Mouse (Mus musculus) urinary bladder, postnatal 4 days (tissue): ENCODE results near the gene Tns2.

ENCODE experiments used
- DNase-seq, 2 experiments: peaks; one replicate each; pipeline ENCODE4 v3.0.0; 2021 to 2022; ENCODE audit warnings: low spot score in 2 of 2

The Tns2 gene

DNA sequence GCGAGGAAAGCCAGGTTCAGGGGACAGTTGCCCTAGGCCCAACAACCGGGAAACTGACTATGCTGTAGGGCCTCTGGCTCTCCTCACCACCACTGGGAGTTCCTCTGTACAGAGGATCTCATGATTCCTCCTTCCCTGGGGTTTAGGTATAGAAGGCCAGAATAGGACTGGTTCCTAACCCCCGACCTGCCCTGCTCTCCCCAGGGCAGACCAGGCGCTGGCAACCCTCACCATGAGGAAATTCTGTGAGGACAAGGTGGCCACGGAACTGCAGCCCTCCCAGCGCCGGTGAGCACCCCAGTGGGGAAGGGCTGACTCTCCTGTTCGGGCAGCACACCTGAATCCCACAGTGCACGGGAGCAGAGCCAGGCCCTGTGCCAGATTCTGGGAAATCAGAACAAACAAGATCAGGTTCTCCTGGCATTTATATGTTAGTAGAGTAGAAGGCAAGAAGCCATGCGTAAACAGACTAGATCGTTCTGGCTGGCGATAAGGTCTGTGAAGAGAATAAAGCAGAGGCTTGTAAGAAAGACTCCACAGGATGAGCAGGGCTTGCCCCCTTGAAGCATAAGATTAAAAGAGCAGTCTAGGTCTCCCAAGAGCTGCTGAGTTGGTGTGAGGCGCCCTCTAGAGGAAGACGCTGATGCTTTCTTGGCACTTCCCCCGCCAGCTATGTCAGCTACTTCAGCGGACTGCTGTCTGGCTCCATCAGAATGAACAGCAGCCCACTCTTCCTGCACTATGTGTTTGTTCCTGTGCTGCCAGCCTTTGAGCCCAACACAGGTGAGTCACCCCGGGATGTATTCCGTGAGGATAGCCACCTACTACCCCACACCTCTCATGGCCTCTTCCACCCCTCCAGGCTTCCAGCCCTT lies 8.7 kb downstream of the Tns2 start:
- peak; percentile 67 to 85 for DNase-seq

DNA sequence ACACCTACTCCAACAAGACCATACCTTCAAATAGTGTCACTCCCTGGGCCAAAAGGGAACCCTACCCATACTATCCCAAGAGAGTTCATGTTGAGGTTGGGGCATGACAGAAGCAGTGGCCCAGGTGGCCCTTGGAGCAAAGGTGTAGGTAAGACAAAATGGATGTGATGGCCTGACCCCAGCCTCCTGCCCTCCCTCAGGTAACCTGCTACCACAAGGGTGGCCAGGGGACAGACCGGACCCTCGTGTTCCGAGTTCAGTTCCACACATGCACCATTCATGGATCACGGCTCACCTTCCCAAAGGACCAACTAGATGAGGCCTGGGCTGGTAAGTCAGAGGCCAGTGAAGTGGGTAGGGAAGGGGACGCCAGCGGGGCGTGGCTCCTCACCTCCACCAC lies 10.1 kb downstream of the Tns2 start:
- no peak for DNase-seq

DNA sequence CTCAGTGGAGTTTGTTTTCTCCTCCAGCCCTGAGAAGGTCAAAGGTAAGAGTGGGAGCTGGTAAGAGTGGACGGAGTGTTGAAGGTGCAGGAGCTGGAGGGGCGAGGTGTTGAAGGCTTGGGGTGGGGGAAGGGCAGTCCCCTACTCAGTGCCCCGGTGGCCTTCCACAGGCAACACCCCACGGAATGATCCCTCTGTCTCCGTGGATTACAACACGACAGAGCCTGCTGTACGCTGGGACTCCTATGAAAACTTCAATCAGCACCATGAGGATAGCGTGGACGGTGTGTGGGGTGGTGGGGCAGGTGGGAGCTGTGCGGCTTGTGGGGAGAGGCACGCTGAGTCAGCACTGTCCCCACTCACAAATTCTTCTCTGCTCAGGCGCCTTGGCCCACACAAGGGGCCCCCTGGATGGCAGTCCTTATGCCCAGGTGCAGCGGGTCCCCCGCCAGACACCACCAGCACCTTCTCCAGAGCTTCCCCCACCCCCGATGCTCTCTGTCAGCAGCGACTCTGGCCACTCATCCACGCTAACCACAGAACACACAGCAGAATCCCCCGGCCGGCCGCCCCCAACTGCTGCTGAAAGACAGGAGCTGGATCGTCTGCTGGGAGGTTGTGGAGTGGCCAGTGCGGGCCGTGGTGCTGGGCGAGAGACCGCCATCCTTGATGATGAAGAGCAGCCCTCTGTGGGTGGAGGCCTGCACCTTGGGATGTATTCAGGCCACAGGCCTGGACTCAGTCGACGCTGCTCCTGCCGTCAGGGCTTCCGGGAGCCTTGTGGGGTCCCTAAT lies 10.7 kb downstream of the Tns2 start:
- DNase-seq = no peak

DNA sequence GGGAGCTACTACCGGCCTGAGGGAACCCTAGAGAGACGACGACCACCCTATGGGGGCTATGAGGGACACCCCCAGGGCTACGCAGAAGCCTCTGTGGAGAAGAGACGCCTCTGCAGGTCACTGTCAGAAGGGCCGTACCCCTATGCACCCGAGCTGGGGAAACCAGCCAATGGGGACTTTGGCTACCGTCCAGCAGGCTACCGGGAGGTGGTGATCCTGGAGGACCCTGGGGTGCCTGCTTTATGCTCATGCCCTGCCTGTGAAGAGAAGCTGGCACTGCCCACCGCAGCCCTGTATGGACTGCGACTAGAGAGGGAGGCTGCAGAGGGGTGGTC lies 11.2 kb downstream of the Tns2 start:
- no peak for DNase-seq

DNA sequence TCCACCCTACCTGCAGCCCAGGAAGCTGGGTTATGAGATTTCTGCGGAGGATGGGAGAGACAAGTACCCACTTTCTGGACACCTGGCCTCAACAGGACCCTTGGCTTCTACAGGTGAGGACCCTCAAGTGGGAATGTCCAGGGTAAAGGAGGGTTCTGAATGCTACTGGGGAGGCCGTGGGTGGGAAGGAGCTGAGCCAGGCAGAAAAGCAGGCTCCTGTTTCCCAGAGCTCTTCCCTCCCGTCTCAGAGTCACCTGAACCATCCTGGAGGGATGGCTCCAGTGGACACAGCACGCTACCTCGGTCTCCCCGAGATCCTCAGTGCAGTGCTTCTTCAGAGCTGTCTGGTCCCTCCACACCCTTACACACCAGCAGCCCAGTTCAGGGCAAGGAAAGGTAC lies 12.0 kb downstream of the Tns2 start:
- no peak for DNase-seq

DNA sequence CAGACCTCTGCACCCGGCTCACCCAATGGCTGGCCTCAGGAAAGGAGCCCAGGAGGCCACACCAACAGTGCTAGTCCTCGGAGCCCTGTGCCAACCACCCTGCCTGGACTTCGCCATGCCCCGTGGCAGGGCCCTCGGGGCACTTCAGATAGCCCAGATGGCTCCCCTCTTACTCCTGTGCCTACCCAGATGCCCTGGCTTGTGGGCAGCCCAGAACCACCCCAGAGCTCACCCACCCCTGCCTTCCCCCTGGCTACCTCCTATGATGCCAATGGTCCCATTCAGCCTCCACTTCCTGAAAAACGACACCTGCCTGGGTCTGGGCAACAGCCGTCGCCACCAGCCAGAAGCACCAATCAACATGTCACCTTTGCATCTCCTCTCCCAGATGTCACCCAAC lies 12.6 kb downstream of the Tns2 start:
- no peak for DNase-seq

DNA sequence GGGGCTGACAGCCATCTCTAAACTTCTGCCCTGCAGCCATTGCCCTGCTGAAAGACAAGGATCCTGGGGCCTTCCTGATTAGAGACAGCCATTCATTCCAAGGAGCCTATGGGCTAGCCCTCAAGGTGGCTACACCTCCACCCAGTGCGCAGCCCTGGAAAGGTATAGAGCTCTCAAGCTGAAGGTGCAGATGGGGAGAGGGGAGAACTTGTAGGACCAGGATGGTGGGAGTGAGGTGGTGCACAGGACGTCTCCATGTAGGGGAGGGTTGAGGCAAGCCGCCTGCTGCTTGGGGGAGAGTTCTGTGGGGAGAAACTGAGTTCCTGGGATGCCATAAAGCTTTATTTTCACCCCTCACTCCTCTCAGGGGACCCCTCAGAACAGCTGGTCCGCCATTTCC lies 13.5 kb downstream of the Tns2 start:
- no peak for DNase-seq

DNA sequence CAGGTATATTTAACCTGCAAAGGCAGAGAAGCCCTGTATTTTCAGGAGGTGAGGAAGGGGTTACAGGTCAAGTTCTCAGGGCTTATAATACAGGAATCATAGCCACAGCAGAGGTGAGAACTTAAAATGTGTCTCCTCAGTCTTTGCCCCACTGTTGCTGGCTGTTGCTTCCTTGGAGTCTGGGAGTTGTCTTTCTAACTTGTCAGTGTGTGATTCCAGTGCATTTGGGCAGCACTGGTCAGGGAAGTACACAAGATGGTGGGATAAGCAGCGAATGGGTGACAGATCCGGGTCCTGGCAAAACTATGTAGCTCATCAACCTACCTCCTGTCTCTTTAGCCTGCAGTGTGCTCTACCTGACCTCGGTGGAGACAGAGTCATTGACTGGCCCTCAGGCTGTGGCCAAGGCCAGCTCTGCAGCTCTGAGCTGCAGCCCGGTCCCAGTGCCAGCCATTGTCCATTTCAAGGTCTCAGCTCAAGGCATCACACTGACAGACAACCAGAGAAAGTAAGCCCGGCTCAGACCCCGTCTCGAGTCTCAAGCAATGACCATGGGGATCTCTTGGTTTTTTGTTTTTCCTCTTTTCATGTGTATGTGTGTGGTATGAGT lies 14.5 kb downstream of the Tns2 start:
- DNase-seq = no peak

DNA sequence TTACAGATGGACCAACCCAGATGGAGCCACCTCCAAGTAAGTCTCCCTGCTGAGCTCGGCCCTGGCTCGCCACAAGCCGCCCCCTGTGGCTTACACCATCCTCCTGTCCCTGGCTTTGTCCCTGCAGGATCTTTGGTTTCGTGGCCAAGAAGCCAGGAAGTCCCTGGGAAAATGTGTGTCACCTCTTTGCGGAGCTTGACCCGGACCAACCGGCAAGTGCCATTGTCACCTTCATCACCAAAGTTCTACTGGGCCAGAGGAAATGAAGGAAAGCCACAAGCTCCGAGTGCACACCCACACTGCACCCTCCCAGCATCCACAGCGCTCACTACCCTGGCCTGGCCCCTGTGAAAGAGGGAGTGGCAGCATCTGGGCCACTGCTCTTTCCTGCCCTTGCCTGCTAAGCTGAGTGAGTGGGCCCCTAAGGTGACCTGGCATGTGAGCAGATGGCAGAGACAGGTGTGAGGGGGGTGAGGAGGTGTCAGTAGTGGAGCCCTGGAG lies 15.6 kb downstream of the Tns2 start:
- no peak for DNase-seq

DNA sequence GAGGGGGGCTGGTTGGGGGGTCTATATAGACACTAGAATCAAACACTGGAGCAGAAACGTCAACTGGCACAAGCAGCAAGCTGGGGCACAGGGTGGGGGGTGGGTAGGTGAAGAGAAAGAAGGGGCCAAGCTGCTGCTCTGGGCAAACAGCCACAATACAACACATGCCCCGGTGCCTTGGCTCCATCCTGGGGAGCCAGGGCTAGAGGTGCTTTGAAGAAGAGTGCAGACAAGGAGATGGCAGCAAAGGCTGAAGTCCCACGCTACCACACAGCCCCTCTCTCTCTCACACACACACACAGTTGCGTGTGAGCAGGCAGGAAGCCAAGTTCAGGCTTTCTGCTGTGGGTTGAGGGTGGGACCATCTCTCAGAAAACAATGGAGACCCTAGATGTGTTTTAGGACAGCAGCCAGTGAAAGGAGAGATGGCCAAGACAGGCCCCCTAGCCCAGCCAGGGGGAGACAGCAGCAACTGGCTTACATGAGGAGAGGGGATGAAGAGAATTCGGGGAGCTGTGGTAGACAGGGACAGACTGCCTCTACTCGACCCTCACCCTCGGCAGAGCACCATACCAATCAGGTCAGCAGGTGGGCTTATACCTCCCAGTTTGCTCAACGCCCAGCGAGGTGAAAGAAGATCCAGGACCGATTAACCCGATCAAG lies 16.7 kb downstream of the Tns2 start:
- no peak for DNase-seq

DNA sequence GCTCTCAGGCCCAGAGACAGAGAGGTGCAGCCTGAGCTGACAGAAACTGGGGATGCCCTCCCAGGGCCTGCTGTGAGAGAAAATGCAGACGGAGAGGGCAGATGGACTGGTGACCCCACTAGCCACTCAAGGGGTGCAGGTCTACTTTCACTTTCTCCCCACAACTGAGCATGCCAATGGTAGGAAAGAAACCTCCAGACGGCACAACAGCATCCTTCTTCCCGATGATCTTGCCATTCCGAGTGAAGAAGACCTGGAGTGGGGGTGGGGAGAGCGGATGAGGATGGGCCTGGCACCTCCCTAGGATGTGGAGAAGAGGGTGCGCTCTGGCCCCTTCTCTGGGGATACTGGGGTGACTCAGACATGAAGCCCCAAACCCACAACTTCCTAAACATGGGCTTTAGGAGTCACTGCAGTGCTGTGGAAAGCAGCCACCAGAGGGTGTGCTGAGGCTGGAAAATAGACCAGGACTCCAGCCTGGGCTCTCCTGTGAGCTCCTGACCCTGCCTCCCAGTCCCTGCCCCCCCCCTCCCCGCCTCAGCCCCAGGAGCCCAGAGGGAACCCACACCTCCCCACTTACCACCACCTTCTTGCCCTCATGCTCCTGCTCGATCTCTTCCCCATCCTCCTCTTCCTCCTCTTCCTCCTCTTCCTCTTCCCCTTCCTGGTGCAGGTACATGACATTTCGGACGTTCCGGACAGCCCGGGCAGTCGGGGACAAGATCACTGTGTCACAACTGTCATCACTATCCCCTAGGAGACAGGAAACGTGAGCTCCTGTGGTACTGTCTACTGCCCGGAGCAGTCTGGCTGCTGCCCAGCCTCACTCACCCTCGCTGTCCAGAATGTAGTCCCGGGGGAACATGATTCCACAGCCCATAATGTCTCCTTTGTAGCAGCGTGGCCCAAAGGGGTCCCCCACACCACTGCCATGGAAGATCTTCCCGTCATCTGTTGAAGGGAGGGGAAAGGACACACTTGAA lies 17.5 kb downstream of the Tns2 start:
- DNase-seq = no peak

DNA sequence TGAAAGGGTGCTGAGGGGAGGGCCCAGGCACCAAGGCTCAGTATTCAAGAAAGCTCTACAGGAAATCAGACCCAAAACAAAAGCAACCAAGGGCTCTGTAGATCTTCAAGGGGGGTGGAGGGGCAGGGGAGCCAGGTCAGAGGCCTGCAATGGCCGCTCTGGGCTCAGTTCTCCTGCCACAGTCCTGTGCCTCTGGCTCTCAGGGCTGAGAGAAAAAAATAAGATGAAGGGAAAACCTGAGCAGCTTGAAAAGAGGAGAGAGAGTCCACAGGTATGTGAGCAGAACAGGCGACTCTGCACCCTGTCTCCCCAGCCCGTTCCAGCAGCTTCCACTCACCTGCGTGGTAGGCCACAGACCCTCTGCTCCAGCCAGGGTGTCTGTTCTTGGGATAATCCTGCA lies 18.4 kb downstream of the Tns2 start:
- DNase-seq = no peak

DNA sequence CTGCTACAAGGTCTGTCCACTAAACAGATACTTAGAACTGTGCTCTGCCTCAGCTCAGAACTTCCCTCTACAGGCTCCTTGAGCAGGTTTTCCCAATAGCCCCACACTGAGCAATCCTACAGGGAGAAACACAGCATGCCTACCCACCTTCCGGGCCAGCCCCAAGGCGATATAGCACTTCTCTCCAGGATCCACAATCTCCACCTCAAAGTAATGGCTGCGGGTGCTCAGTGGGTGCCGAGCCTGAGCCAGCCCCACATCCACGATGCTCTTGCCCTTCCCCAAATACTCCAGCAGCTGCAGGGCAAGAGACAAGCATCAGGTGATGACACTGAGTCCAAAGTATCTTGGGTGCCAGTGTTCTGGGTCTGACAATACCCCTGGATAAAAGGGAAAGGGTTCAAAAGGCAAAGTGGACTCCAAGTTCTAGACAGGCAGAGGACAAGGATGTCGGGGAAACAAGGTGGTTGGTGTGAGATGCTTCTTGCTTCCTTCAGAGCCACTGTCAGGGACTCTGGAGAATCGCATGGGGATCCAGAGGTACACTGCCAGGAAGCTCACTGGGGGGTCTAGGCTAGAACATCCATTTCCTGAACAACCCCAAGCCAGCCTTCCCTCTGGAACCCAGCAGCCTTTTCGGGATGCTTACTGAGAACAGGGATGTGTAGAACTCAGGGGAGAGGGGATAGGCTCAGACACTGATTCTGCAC lies 19.1 kb downstream of the Tns2 start:
- no peak for DNase-seq

DNA sequence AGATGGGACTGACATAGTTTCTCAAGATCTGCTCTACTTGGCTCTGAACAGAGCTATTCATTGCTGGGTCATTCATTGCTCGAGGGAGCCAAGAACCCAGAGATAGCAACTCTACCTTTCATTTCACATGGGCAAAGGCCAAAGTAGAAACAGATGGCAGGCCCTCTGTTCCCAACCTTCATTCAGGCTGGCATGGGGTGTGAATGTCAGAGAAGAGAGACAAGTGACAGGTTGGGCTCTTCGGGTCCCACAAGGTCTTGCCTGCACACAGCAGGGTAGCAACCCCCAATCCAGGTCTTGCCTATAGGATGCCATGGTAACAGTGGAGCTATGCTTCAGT lies 19.6 kb downstream of the Tns2 start:
- no peak for DNase-seq

DNA sequence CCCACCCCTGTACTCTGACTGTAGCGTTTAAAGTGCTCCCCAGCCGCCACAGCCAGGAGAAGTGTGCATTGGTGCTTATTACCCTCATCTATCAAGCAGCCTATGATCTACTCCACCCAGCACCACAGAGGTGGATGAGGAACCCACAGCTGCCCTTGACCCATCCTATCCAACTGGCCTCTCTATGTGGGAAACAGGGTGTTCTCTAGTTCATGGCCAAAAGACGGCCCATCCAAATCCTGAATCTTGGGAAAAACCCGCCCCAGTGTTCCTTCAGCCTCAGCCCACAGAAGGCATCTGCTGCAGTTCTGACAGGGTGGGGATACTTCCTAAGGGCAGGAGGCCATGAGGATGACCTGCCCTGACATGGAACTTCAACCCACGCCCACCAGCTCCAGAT lies 20.3 kb downstream of the Tns2 start:
- DNase-seq = peak in 1 of 2 experiments; percentile 57

DNA sequence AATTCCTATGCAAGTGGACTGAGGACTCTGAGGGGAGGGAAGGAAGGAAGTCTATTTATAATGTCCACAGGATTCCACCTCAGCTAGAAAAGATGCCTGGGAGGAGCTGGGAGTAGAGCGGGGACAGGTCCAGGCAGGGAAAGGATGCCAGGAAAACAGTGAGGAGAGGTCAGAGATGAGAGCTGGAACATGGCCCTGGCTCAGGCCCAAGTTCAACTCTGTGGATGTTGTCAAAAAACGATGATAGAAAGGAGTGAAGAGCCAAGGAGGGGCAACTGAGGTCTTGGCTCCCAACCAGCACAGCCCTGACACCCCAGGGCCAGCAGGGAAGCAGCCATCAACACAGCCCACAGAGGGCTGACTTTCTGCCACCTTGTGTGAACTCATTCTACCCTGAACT lies 26.1 kb downstream of the Tns2 start:
- no peak for DNase-seq

DNA sequence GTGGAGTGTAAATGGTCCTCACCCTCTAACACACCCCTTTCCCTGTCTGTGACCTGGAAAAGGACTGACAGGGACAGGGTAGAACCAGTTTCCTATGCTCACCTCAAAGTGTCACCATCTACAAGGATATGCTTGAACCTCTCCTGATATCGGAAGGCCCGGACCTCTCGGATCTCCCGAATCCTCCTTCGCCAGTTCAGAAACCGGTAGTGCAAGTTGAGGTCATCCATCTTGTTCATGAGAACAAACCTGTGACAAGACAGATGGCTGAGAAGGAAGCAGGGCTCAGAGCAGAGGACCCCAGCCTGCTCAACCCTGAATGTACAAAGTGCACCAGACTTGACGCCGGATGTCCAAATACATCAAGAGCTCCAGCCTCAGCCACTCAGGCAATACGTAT lies 33.1 kb downstream of the Tns2 start:
- no peak for DNase-seq

DNA sequence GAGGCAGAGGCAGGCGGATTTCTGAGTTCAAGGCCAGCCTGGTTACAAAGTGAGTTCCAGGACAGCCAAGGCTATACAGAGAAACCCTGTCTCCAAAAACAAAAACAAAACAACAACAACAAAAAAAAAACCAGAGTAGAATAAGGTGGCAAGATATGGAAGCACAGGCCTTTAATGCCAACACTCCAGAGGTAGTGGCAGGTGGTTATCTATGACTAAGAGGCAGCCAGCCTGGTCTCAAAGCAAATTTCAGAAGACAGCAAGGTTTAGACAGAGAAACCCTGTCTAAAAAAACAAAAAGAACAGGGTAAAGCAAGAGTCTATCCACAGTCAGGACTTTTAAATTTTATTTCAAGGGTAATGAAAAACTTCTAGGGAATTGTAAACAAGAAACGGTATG lies 34.5 kb downstream of the Tns2 start:
- no peak for DNase-seq

DNA sequence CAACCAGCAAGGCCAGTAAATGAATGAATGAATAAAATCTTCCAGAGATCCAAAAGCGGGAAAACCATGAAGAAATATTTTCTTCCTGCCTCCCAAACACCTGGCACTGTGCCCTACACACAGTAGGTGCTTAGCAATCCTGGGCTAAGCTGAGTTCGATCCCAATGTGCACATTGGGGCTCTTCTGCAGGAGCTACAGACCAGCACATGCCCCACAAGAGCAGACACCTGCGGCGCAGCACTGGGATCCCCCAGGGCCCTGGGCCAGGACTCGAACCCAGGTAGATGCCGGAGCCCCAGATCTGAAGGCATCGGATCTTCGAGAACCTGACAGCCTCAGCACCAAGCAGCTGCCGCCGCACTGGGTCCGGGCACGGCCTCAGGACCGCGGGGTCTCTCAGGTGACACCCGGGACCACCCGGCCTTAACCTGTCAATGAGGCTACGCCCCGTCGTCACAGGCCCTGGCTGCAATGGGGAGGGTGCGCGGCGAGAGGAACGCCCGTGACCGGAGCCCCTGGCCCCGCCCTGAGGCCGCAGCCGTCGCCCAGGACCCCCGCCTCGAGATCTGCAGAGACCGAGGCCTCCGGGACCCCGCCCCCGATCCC lies 35.4 kb downstream of the Tns2 start:
- no peak for DNase-seq
